Mouse (Mus musculus) thymus, adult 2 months (tissue): ENCODE data around the gene Herc1. TPM values are rescaled to one million over a fixed set of nuclear protein-coding genes. Genes with fewer than 3 reads are reported as not detected.

Source experiments
- DNase-seq: peaks from one replicate; pipeline ENCODE4 v3.0.0; 2021
- H3K27ac ChIP-seq: fragments of 200-500 bp; 2 replicates; pipeline ENCODE4 v1.5.1; 2012; ENCODE audit warnings: low read length, control low read depth; ENCODE audit not compliant: control insufficient read depth, insufficient read depth
- H3K27me3 ChIP-seq: fragments of 200-500 bp; 2 replicates; pipeline ENCODE4 v1.6.1; 2012; ENCODE audit warnings: mild to moderate bottlenecking, low read length, moderate library complexity, mixed read lengths; ENCODE audit not compliant: control insufficient read depth, insufficient read depth
- H3K36me3 ChIP-seq: fragments of 200-500 bp; 2 replicates; pipeline ENCODE4 v1.6.1; 2012; ENCODE audit warnings: mild to moderate bottlenecking, low read length, moderate library complexity; ENCODE audit not compliant: control insufficient read depth, insufficient read depth
- H3K4me1 ChIP-seq: fragments of 200-500 bp; replicated peaks from 2 replicates; pipeline ENCODE4 v1.6.1; 2012; ENCODE audit warnings: low read length; ENCODE audit not compliant: control insufficient read depth, insufficient read depth
- H3K4me3 ChIP-seq: fragments of 200-500 bp; 2 replicates; pipeline ENCODE4 v1.5.1; 2012; ENCODE audit warnings: mild to moderate bottlenecking, low read length, control low read depth, moderate library complexity; ENCODE audit not compliant: control insufficient read depth, insufficient read depth
- CTCF ChIP-seq: fragments of 200-500 bp; IDR thresholded peaks from 2 replicates; pipeline ENCODE4 v1.5.1; 2012; ENCODE audit warnings: mild to moderate bottlenecking, control low read depth, low read length, moderate library complexity, borderline replicate concordance; ENCODE audit not compliant: control insufficient read depth, poor library complexity, insufficient read depth; ENCODE audit errors: extremely low read depth
- POLR2A ChIP-seq: fragments of 200-500 bp; IDR thresholded peaks from 2 replicates; pipeline ENCODE4 v1.6.1; 2012; ENCODE audit warnings: mild to moderate bottlenecking, low read length, control low read depth, moderate library complexity; ENCODE audit not compliant: control insufficient read depth, poor library complexity, insufficient read depth; ENCODE audit errors: extremely low read depth
- WGBS: fragments of 180-500 bp; shearing (Covaris S2); methylation state at CpG from one replicate; pipeline ENCODE4 v1.1.7; 2018; 5-methylcytosine and 5-hydroxymethylcytosine counted together
- polyA plus RNA-seq: library from polyadenylated mRNA; depleted of rRNA; stranded (reverse); fragments of >200 nt; gene quantifications from 2 replicates; pipeline ENCODE4 v1.2.3, GENCODE M21; 2012

Gene Herc1
- polyA plus RNA-seq, 1 experiment = 28.6 TPM

DNA sequence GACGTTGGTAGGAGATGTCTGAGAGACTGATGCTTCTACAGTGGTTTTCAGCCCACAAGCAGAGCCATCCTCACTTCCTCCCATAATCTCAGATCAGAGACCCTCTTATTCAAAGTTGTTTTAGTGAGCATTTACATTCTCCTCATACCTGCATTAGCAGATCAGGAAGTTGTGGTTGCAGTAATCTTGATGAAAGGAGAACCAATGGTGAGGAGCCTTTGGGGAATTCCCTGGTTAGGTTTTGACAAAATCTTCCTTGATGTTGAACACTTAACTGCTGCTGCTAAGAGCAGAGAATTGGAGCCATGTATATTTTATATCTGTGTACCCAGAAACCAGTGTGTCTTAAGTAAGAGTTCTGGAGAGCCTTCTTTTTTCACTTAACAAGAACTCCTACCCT, 142.1 kb downstream of the Herc1 start:
- TF ChIP-seq CTCF (no peak), POLR2A (no peak)
- WGBS = 3% methylated on average over 1 of the region's 1 CpGs
- Histone ChIP-seq H3K36me3 (peaks cover 59% of the 10 kb centered on the region), H3K4me1 (peaks cover 3% of the 10 kb centered on the region), H3K27me3 (no peaks in the 10 kb centered on the region), H3K27ac (no peak overlapping the region), H3K4me3 (no peak overlapping the region)
- DNase-seq = no peak

DNA sequence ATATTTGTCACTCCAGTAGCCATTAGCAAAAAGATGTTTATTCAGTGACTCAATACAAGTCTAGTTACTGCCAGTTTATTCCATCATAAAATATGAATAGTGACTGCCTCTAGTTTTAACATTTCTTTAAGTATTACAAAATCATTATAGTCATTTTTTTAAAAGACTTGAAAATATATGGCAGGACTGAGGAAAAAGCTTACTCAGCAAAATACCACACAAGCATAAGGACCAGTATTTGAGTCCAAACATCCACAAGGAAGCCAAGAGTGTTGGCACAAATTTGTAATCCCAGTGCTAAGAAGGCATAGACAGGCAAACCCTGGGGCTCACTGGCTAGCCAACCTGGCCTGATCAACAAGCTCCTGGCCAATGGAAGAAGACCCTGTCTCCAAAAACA, 143.7 kb downstream of the Herc1 start:
- Histone ChIP-seq H3K36me3 (peaks cover 57% of the 10 kb centered on the region), H3K4me1 (peaks cover 3% of the 10 kb centered on the region)
- no peak for TF ChIP-seq POLR2A
- no peak for TF ChIP-seq CTCF

DNA sequence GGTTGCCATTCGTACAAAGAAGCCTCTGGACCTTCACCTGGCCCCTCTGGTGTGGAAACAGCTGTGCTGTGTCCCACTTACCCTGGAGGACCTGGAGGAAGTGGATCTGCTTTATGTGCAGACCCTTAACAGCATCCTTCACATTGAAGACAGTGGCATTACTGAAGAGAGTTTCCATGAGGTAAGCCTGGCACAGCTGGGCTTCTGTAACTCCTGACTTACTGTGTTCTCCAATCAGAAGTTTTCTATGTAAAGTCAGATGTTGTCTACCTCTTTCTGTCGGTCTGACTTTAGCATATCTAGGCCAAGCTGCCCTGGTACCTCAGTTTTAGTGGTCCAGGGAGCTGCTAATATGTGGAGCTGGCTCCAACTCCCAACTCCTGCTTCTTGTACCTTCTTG, 151.0 kb downstream of the Herc1 start:
- TF ChIP-seq POLR2A (no peak), CTCF (no peak)
- 79% methylated on average over 2 of the region's 2 CpGs for WGBS
- Histone ChIP-seq H3K4me3 (no peak overlapping the region), H3K36me3 (peaks cover 26% of the 10 kb centered on the region), H3K27me3 (no peaks in the 10 kb centered on the region), H3K27ac (no peak overlapping the region), H3K4me1 (peaks cover 26% of the 10 kb centered on the region)
- DNase-seq = no peak

More for the DNA sequence above, 143.7 kb downstream of the Herc1 start:
- Histone ChIP-seq H3K4me3 (no peak overlapping the region), H3K27ac (no peak overlapping the region), H3K27me3 (no peaks in the 10 kb centered on the region)
- no peak for DNase-seq

DNA sequence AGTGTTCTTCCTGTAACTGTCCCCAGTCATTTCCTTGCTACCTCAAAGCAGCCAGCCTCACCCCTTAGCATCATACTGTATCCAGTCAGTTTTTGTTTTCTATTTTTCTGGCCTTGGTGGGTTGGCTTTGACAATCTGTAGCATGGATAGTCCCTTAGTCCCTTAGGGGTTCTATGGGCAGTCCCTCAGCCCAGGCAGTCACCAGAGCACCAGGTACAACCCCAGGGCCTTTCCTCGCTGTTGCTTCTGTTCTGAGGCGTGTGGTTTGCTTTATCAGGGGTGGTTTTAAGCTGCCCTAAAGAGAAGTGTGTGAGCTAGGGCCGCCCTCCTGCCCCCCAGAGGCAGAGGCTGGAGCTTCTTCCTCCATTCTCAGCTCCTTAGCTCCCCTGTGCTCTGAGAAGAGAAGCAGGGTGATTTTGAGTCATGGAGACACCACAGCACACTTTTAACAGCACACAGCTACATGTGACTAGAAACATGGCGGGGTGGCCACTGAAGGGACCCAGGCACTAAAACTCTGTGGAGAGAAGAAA, 153.7 kb downstream of the Herc1 start:
- TF ChIP-seq POLR2A = no peak
- no peak for TF ChIP-seq CTCF
- Histone ChIP-seq H3K27me3 (no peaks in the 10 kb centered on the region), H3K36me3 (peaks cover 8% of the 10 kb centered on the region), H3K4me1 (peaks cover 28% of the 10 kb centered on the region), H3K27ac (peak overlapping the region; percentile 68), H3K4me3 (no peak overlapping the region)
- no peak for DNase-seq
- 59% methylated on average over 4 of the region's 4 CpGs for WGBS

DNA sequence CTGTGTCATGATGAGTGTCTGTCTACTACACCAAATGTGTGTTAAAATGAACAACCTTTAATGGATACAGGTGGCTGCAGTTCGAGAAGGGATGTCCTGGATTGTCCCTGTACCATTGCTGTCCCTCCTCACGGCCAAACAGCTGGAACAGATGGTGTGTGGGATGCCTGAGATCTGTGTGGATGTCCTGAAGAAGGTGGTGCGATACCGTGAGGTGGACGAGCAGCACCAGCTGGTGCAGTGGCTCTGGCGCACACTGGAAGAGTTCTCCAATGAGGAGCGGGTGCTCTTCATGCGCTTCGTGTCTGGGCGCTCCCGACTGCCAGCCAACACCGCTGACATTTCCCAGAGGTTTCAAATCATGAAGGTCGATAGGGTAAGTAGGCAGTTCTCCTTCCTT, 154.3 kb downstream of the Herc1 start:
- H3K36me3 ChIP-seq = peaks cover 8% of the 10 kb centered on the region
- H3K4me3 ChIP-seq = no peak overlapping the region
- no peaks in the 10 kb centered on the region for H3K27me3 ChIP-seq
- TF ChIP-seq CTCF (no peak), POLR2A (no peak)
- no peak for DNase-seq
- peaks cover 28% of the 10 kb centered on the region for H3K4me1 ChIP-seq
- 97% methylated on average over 13 of the region's 13 CpGs for WGBS
- peak overlapping the region; percentile 68; the same call in 1 of the 2 replicates for H3K27ac ChIP-seq

DNA sequence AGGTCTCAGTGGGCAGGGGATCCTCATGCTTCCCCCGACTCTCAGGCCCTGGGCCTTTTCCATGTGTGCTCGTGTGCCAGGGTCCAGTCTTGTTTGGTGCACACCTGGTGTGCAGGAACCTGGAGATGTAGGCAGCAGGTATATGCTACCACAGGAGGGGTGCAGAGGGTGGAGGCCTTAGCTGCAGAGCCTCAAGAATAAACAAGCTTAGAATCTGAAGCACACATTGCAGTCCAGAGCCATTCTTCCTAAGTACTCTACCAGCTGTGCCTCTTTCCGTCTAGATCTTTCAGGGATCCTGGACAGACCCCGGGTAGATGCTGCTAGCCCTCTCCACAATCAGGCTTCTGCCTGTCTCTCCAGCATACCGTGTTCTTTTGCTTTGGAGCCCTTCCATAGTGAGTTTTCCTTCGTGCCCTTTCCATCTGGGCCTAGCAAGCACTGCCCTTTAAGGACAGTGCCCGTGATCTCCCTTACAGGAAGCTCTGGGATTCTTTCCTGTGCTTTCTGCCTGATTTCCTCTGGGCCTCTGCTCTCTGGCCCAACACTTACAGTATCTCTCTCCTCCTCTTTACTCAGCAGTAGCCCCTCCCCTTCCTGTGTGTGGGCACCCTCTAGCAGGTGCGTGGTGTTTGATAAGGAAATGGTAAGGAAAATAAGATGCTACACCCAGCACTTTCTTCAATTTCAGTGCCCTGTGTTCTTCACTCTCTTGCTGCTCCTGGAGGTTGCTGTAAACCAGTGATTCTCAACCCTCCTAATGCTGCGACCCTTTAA, 155.1 kb downstream of the Herc1 start:
- peak; percentile 78 for DNase-seq
- peaks cover 8% of the 10 kb centered on the region for H3K36me3 ChIP-seq

More for the DNA sequence above, 155.1 kb downstream of the Herc1 start:
- Histone ChIP-seq H3K4me3 (no peak overlapping the region), H3K4me1 (peaks cover 30% of the 10 kb centered on the region), H3K27ac (peak overlapping the region; percentile 86), H3K27me3 (no peaks in the 10 kb centered on the region)
- no peak for TF ChIP-seq POLR2A
- WGBS = 51% methylated on average over 9 of the region's 9 CpGs
